Mouse (Mus musculus) neural tube, embryonic 14.5 days (tissue): ENCODE data around the gene Fgf13. TPM values are rescaled to one million over a fixed set of nuclear protein-coding genes. Genes with fewer than 3 reads are reported as not detected.

Experiments used
- ATAC-seq: fragments of 200-750 bp; cut with Nextera tagmentation; 2 replicates; pipeline ENCODE4 v1.8.0; 2017; ENCODE audit warnings: low read depth, mild to moderate bottlenecking, moderate TSS enrichment, moderate library complexity
- H3K27ac ChIP-seq: fragments of 300-500 bp; sonication (generic); 2 replicates; pipeline ENCODE4 v1.5.1; 2014; ENCODE audit warnings: low read depth, mild to moderate bottlenecking, control low read depth, low read length, moderate library complexity, mixed read lengths
- H3K27me3 ChIP-seq: fragments of 300-500 bp; sonication (generic); 2 replicates; pipeline ENCODE4 v1.6.1; 2014; ENCODE audit warnings: low read length; ENCODE audit not compliant: control insufficient read depth, insufficient read depth
- H3K36me3 ChIP-seq: fragments of 300-500 bp; sonication (generic); 2 replicates; pipeline ENCODE4 v1.6.1; 2014; ENCODE audit warnings: low read length, mixed read lengths; ENCODE audit not compliant: control insufficient read depth, insufficient read depth
- H3K4me1 ChIP-seq: fragments of 300-500 bp; sonication (generic); 2 replicates; pipeline ENCODE4 v1.6.1; 2014; ENCODE audit warnings: low read length; ENCODE audit not compliant: control insufficient read depth, insufficient read depth
- H3K4me2 ChIP-seq: fragments of 300-500 bp; sonication (generic); 2 replicates; pipeline ENCODE4 v1.6.1; 2014; ENCODE audit warnings: mild to moderate bottlenecking, low read depth, low read length, control low read depth
- H3K4me3 ChIP-seq: fragments of 300-500 bp; sonication (generic); 2 replicates; pipeline ENCODE4 v1.5.1; 2014; ENCODE audit warnings: low read depth, low read length, control low read depth, mixed read lengths
- H3K9ac ChIP-seq: fragments of 300-500 bp; sonication (generic); replicated peaks from 2 replicates; pipeline ENCODE4 v1.6.1; 2014; ENCODE audit warnings: low read depth, mild to moderate bottlenecking, control low read depth, low read length, mixed read lengths
- H3K9me3 ChIP-seq: fragments of 300-500 bp; sonication (generic); 2 replicates; pipeline ENCODE4 v1.6.1; 2016; ENCODE audit warnings: low read length; ENCODE audit not compliant: control insufficient read depth
- WGBS: fragments of 180-500 bp; shearing (Covaris S2); extraction: QIAGEN DNeasy Blood & Tissue Kit; methylation state at CpG from one replicate; pipeline ENCODE4 v1.1.7; 2014; 5-methylcytosine and 5-hydroxymethylcytosine counted together
- microRNA counts: library from miRNA; unstranded; fragments of <30 nt; microRNA quantifications from one replicate; lab custom pipeline; 2016
- microRNA-seq: library from miRNA; unstranded; fragments of <30 nt; microRNA quantifications from one replicate; pipeline ENCODE4, GENCODE M21; 2016
- polyA plus RNA-seq: library from polyadenylated mRNA; unstranded; fragments of >200 nt; fragmentation: Nextera tagmentation; extraction: Ambion mirVana; gene quantifications from 2 replicates; pipeline ENCODE4 v1.2.1, GENCODE M21; 2014

Fgf13 gene
- polyA plus RNA-seq, 1 experiment from 2014 or later, result 121 TPM

DNA sequence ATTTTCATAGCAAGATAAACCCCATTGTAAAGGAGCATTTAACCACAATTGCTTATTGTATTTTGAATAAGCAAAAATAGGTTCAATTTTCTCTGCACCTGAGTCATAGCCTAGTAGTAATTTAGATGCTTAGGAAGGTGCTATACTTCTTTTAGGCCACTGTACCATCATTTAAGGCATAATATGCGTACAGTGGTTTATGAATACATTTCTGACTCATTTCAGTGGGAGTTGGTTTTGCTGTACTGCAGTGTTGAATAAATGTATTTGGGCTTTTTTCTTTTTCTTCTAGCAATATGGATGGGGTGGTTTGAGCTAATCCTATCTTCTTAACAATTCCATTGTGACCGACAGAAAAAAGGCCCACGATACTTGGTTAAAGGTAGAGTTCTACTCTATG is 481.9 kb downstream of the Fgf13 start:
- 91% methylated on average over 3 of the region's 3 CpGs for WGBS
- H3K9me3 ChIP-seq, result no peaks in the 10 kb centered on the region
- H3K27me3 ChIP-seq, result no peaks in the 10 kb centered on the region
- H3K9ac ChIP-seq, result no peak overlapping the region
- no peak overlapping the region for H3K4me2 ChIP-seq
- H3K4me1 ChIP-seq, result no peaks in the 10 kb centered on the region
- H3K36me3 ChIP-seq, result no peaks in the 10 kb centered on the region
- no peak for ATAC-seq
- no peak overlapping the region for H3K4me3 ChIP-seq
- H3K27ac ChIP-seq, result no peak overlapping the region

DNA sequence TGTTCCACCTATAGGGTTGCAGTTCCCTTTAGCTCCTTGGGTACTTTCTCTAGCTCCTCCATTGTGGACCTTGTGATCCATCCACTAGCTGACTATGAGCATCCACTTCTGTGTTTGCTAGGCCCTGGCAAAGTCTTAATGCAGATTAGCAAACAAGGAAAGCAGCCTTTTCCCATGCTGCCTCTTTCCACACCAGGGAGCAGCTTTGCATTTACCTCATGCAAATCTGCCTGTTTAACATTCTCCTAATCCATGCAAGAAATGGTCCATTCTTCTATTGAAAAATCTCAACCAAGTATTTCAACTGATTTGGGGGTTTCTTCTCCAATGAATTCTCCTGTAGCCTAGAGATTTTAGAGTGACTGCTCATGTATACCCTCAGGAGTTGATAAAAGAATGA is 487.4 kb downstream of the Fgf13 start:
- Histone ChIP-seq H3K27me3 (no peaks in the 10 kb centered on the region), H3K36me3 (no peaks in the 10 kb centered on the region), H3K4me1 (no peaks in the 10 kb centered on the region), H3K9ac (no peak overlapping the region), H3K9me3 (no peaks in the 10 kb centered on the region), H3K4me3 (no peak overlapping the region), H3K27ac (no peak overlapping the region), H3K4me2 (no peak overlapping the region)
- ATAC-seq, result no peak

DNA sequence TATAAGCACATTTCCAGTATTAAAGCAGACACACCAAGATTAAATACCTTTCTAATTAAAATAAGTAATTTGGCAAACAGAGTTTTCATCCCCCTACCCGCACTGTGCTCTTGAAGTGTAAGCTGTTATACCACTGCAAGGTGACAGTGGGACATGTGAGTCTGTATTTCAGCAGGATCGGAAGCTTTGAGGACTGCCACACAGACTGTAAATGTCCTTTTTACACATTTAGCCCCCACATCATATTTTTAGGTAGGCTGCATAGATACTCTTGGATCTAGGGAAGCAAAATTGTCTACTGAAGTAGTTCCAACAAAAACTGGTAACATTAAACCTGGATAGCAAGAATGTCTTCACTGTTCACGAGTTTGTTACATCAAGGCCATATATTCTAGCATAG is 495.8 kb downstream of the Fgf13 start:
- Histone ChIP-seq H3K36me3 (no peaks in the 10 kb centered on the region), H3K9ac (no peak overlapping the region), H3K4me1 (no peaks in the 10 kb centered on the region), H3K27ac (no peak overlapping the region), H3K27me3 (no peaks in the 10 kb centered on the region), H3K9me3 (no peaks in the 10 kb centered on the region), H3K4me3 (no peak overlapping the region), H3K4me2 (no peak overlapping the region)
- ATAC-seq, result no peak
- 84% methylated on average over 3 of the region's 3 CpGs for WGBS

DNA sequence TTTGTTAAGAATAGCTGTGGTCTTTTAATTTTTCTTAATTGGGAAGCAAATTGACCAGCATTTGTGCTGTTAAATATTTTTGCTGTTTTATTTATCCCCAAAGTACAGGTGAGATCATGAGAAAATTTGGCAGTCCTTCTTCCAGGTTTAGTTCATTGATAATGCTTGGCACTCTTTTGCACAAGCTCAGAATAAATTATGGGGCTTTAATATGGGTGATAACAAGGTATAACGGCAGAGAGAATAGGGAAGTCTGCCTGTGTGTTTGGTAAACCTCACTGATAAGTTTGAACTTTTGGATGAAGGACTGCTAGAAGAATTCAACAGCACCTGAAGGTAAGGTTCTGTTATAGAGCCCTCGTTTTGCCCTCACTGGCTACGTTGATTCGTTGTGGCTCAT is 504.7 kb downstream of the Fgf13 start:
- ATAC-seq, result no peak
- H3K9me3 ChIP-seq, result no peaks in the 10 kb centered on the region
- WGBS, result 82% methylated on average over 4 of the region's 4 CpGs
- H3K27ac ChIP-seq, result no peak overlapping the region
- H3K4me1 ChIP-seq, result no peaks in the 10 kb centered on the region
- H3K9ac ChIP-seq, result no peak overlapping the region
- H3K36me3 ChIP-seq, result no peaks in the 10 kb centered on the region
- no peaks in the 10 kb centered on the region for H3K27me3 ChIP-seq
- no peak overlapping the region for H3K4me2 ChIP-seq
- H3K4me3 ChIP-seq, result no peak overlapping the region

DNA sequence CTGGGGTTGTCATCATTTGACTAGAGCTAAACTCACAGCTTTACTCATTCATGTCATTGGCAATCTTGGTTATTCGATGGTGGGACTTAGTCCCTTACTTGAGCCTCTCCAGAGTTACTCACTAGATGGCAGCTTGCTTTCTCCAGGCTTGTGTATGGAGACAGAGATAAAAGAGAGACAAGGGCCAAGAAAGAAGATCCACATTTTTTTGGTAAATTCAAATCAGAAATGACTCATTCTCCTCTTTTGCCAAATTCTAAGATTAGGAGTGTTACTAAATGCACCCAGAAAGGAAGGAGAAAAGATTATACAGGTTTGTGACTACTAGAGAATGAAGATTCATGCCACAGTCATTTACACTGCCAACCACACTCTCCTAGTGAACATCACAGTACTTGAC is 532.9 kb downstream of the Fgf13 start:
- WGBS, result 70% methylated on average over 1 of the region's 1 CpGs
- ATAC-seq, result no peak
- Histone ChIP-seq H3K4me3 (no peak overlapping the region), H3K4me2 (no peak overlapping the region), H3K36me3 (no peaks in the 10 kb centered on the region), H3K27ac (no peak overlapping the region), H3K9me3 (no peaks in the 10 kb centered on the region), H3K9ac (no peak overlapping the region), H3K27me3 (no peaks in the 10 kb centered on the region), H3K4me1 (no peaks in the 10 kb centered on the region)

MicroRNA genes within 50 kb of the gene (microRNA counts, 519-probe panel; counts per million panel counts)
- 806 counts per million, percentile 1 among the panel's probes with 10 or more counts for microRNA mmu-miR-504 (lab: Ali Mortazavi, UCI)

Small RNA genes lying within 50 kb of the gene (microRNA-seq; reads per million reads assigned to microRNA genes)
- 13.4 reads per million, percentile 21 among the genes with 10 or more reads in this experiment for gene Mir504
